Mouse (Mus musculus) lung, embryonic 14.5 days (tissue): ENCODE results near the gene Metrnl. TPM values are rescaled to one million over a fixed set of nuclear protein-coding genes. Genes with fewer than 3 reads are reported as not detected.

Experiments
- ATAC-seq: fragments of 200-750 bp; cut with Nextera tagmentation; 2 replicates; pipeline ENCODE4 v1.8.0; 2017; ENCODE audit warnings: mild to moderate bottlenecking, moderate TSS enrichment, moderate library complexity; ENCODE audit not compliant: insufficient read depth
- DNase-seq: peaks from one replicate; pipeline ENCODE4 v3.0.0-alpha.2; 2015
- H3K27ac ChIP-seq: fragments of 300-500 bp; sonication (generic); 2 replicates; pipeline ENCODE4 v1.5.1; 2014; ENCODE audit warnings: low read depth, mild to moderate bottlenecking, moderate library complexity
- H3K27me3 ChIP-seq: fragments of 300-500 bp; sonication (generic); 2 replicates; pipeline ENCODE4 v1.6.1; 2014; ENCODE audit warnings: low read length, control low read depth; ENCODE audit not compliant: insufficient read depth
- H3K36me3 ChIP-seq: fragments of 300-500 bp; sonication (generic); 2 replicates; pipeline ENCODE4 v1.6.1; 2014; ENCODE audit warnings: control low read depth; ENCODE audit not compliant: insufficient read depth
- H3K4me1 ChIP-seq: fragments of 300-500 bp; sonication (generic); 2 replicates; pipeline ENCODE4 v1.6.1; 2014; ENCODE audit warnings: antibody characterized with exemption, control low read depth; ENCODE audit not compliant: insufficient read depth
- H3K4me2 ChIP-seq: fragments of 300-500 bp; sonication (generic); 2 replicates; pipeline ENCODE4 v1.6.1; 2014; ENCODE audit warnings: mild to moderate bottlenecking
- H3K4me3 ChIP-seq: fragments of 300-500 bp; sonication (generic); 2 replicates; pipeline ENCODE4 v1.5.1; 2014; ENCODE audit warnings: low read depth, low read length
- H3K9ac ChIP-seq: fragments of 300-500 bp; sonication (generic); 2 replicates; pipeline ENCODE4 v1.6.1; 2014
- H3K9me3 ChIP-seq: fragments of 300-500 bp; sonication (generic); 2 replicates; pipeline ENCODE4 v1.6.1; 2016; ENCODE audit warnings: low read depth, low read length, control low read depth
- CTCF ChIP-seq: IDR thresholded peaks from 2 replicates; pipeline ENCODE4 v1.5.1; 2016; ENCODE audit warnings: antibody characterized with exemption, low read depth
- WGBS: fragments of 180-500 bp; shearing (Covaris S2); extraction: QIAGEN DNeasy Blood & Tissue Kit; methylation state at CpG from one replicate; pipeline ENCODE4 v1.1.7; 2014; 5-methylcytosine and 5-hydroxymethylcytosine counted together
- polyA plus RNA-seq: library from polyadenylated mRNA; unstranded; fragments of >200 nt; fragmentation: Nextera tagmentation; extraction: Ambion mirVana; gene quantifications from 2 replicates; pipeline ENCODE4 v1.2.1, GENCODE M21; 2014

Metrnl gene
- polyA plus RNA-seq, 1 experiment from 2014 or later, result 20.2 TPM

DNA sequence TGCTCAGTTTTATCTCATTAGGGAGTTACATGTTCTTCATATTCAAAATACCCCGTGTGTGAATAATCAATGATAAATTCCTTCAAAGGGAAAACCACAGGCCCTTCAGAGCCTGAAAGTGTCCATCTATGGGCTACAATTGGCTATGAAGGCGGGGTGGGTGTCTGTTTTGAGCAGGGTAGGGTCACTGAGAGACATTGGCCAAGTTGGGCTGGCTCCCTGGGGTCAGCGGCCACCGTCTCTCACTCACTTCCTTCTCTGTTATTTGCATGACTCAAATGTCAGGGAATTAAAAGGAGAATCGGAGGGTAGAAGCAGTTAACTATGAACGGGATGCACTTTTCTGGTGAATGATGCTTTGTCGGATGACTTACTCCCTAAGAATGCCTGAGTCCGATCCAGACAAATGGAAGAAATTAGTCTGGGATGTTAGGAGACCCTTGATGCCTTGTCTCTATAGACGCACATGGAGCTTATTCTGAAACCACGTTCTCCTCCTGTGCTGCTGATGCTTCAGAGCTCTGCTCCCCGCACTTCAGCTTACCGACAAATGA is 45.7 kb downstream of the Metrnl start:
- Histone ChIP-seq H3K4me2 (no peak overlapping the region), H3K4me1 (no peaks in the 10 kb centered on the region), H3K9me3 (no peaks in the 10 kb centered on the region), H3K36me3 (no peaks in the 10 kb centered on the region), H3K27ac (no peak overlapping the region), H3K9ac (no peak overlapping the region), H3K27me3 (no peaks in the 10 kb centered on the region), H3K4me3 (no peak overlapping the region)
- WGBS, result 71% methylated on average over 12 of the region's 12 CpGs
- DNase-seq, result no peak
- TF ChIP-seq CTCF, result no peak
- no peak for ATAC-seq

GRCm38 (mm10) chr11:121748003-121748684 is 46.8 kb downstream of the Metrnl start:
- H3K36me3 ChIP-seq, result no peaks in the 10 kb centered on the region
- H3K9me3 ChIP-seq, result no peaks in the 10 kb centered on the region
- no peak for TF ChIP-seq CTCF
- H3K4me3 ChIP-seq, result no peak overlapping the region
- no peaks in the 10 kb centered on the region for H3K27me3 ChIP-seq
- no peak overlapping the region for H3K9ac ChIP-seq
- H3K4me1 ChIP-seq, result no peaks in the 10 kb centered on the region
- H3K4me2 ChIP-seq, result no peak overlapping the region
- 80% methylated on average over 5 of the region's 5 CpGs for WGBS
- no peak for DNase-seq
- no peak overlapping the region for H3K27ac ChIP-seq
- ATAC-seq, result no peak

Other genes starting within 250 kb of the Metrnl start
- gene Tbcd, start 249.6 kb upstream of the Metrnl start, polyA plus RNA-seq, result 36.8 and 41.3 TPM in 2 replicates
- gene Zfp750, start 182.2 kb upstream of the Metrnl start, polyA plus RNA-seq, result 0.09 and 0.34 TPM in 2 replicates
- gene B3gntl1, start 28.4 kb upstream of the Metrnl start, polyA plus RNA-seq, result 7.3 and 8.0 TPM in 2 replicates
- not detected in 2 replicates for gene Ptchd3, start 128.7 kb downstream of the Metrnl start, polyA plus RNA-seq